Mouse (Mus musculus) midbrain, embryonic 14.5 days (tissue): ENCODE data around the gene Tvp23a. TPM values are rescaled to one million over a fixed set of nuclear protein-coding genes. Genes with fewer than 3 reads are reported as not detected.

Experiments used
- ATAC-seq: fragments of 200-750 bp; cut with Nextera tagmentation; 2 replicates; pipeline ENCODE4 v1.8.0; 2017; ENCODE audit warnings: moderate number of reproducible peaks, moderate library complexity; ENCODE audit not compliant: low FRiP score, low TSS enrichment
- DNase-seq: peaks from one replicate; pipeline ENCODE4 v3.0.0-alpha.2; 2015
- H3K27ac ChIP-seq: fragments of 300-500 bp; sonication (generic); replicated peaks from 2 replicates; pipeline ENCODE4 v1.5.1; 2014; ENCODE audit warnings: mild to moderate bottlenecking, low read depth, low read length, moderate library complexity
- H3K27me3 ChIP-seq: fragments of 300-500 bp; sonication (generic); 2 replicates; pipeline ENCODE4 v1.6.1; 2014; ENCODE audit warnings: low read length, control low read depth, mixed read lengths; ENCODE audit not compliant: control insufficient read depth, insufficient read depth
- H3K36me3 ChIP-seq: fragments of 300-500 bp; sonication (generic); 2 replicates; pipeline ENCODE4 v1.6.1; 2014; ENCODE audit warnings: low read length, control low read depth; ENCODE audit not compliant: control insufficient read depth, insufficient read depth
- H3K4me1 ChIP-seq: fragments of 300-500 bp; sonication (generic); 2 replicates; pipeline ENCODE4 v1.6.1; 2014; ENCODE audit warnings: mild to moderate bottlenecking, antibody characterized with exemption, low read length, control low read depth; ENCODE audit not compliant: control insufficient read depth, insufficient read depth
- H3K4me2 ChIP-seq: fragments of 300-500 bp; sonication (generic); 2 replicates; pipeline ENCODE4 v1.6.1; 2014; ENCODE audit warnings: mild to moderate bottlenecking, low read length, moderate library complexity
- H3K4me3 ChIP-seq: fragments of 300-500 bp; sonication (generic); replicated peaks from 2 replicates; pipeline ENCODE4 v1.5.1; 2014; ENCODE audit warnings: low read depth, low read length
- H3K9ac ChIP-seq: fragments of 300-500 bp; sonication (generic); replicated peaks from 2 replicates; pipeline ENCODE4 v1.6.1; 2014; ENCODE audit warnings: mild to moderate bottlenecking, low read length, moderate library complexity
- H3K9me3 ChIP-seq: fragments of 300-500 bp; sonication (generic); 2 replicates; pipeline ENCODE4 v1.6.1; 2016; ENCODE audit warnings: low read length, control low read depth, mixed read lengths; ENCODE audit not compliant: control insufficient read depth
- WGBS: fragments of 180-500 bp; shearing (Covaris S2); extraction: QIAGEN DNeasy Blood & Tissue Kit; methylation state at CpG from one replicate; pipeline ENCODE4 v1.1.7; 2014; 5-methylcytosine and 5-hydroxymethylcytosine counted together
- polyA plus RNA-seq: library from polyadenylated mRNA; unstranded; fragments of >200 nt; fragmentation: Nextera tagmentation; extraction: Ambion mirVana; gene quantifications from 2 replicates; pipeline ENCODE4 v1.2.1, GENCODE M21; 2014

The Tvp23a gene
- polyA plus RNA-seq, 1 experiment from 2014 or later = 45.2 TPM

DNA sequence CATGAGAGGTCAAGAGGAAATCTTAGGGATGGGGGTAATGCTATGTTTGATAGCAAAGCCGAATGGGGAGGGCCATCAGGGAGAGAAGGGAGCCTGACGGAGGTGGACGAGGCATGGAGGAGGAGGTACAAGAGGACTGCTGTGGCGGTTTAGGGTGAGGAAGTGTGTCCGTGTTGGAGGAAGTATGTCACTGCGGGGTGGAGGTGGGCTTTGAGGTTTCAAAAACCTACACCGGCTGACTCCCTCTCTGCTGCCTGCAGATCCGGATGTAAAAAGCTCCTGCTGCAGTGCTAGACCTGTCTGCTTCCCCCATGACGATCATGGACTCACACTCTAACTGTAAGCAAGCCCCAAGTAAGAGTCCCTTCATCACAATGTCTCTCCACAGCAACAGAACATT lies 54.6 kb downstream of the Tvp23a start:
- H3K4me3 ChIP-seq = no peak overlapping the region

DNA sequence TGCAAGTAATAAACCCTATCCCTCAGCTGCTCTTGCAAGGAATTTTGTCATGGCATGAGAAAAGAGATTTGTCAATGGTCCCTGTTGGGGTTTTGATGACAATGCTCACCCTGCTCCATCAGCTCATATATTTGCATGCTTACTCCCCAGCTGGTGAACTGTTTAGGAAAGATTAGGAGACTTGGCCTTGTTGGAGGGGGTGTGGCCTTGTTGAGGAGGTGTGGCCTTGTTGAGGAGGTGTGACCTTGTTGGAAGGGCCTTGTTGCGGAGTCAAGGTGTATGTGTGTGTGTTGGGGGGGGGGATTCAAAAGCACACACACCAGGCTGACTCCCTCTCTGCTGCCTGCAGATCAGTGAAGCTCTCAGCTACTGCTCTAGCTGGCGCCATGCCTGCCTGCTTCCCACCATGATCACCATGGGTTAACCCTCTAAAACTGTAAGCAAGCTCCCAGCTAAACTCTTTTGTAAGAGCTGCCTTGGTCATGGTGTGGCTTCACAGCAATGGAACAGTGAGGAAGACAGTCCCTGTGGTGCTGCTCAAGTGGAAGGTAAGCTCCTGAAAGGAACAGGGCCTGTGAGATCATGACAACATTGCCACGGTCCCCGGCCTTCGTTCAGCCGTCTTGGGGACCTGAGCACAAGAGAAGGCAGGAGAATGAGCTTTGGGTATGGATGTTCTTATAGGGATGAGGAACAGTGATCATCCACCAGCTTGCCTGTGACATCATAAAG lies 58.4 kb downstream of the Tvp23a start:
- H3K4me2 ChIP-seq = no peak overlapping the region
- H3K4me3 ChIP-seq = no peak overlapping the region
- H3K9me3 ChIP-seq = no peaks in the 10 kb centered on the region
- no peaks in the 10 kb centered on the region for H3K27me3 ChIP-seq
- H3K36me3 ChIP-seq = no peaks in the 10 kb centered on the region
- DNase-seq = no peak
- ATAC-seq = no peak
- H3K4me1 ChIP-seq = no peaks in the 10 kb centered on the region
- no peak overlapping the region for H3K9ac ChIP-seq
- H3K27ac ChIP-seq = no peak overlapping the region
- WGBS = 94% methylated on average over 6 of the region's 6 CpGs

More for the DNA sequence above, 54.6 kb downstream of the Tvp23a start:
- Histone ChIP-seq H3K4me1 (no peaks in the 10 kb centered on the region), H3K9ac (no peak overlapping the region), H3K36me3 (no peaks in the 10 kb centered on the region), H3K27ac (no peak overlapping the region), H3K4me2 (no peak overlapping the region), H3K27me3 (peaks cover 2% of the 10 kb centered on the region; the same call in 1 of the 2 replicates), H3K9me3 (no peaks in the 10 kb centered on the region)
- WGBS = 88% methylated on average over 9 of the region's 9 CpGs
- no peak for DNase-seq
- no peak for ATAC-seq

DNA sequence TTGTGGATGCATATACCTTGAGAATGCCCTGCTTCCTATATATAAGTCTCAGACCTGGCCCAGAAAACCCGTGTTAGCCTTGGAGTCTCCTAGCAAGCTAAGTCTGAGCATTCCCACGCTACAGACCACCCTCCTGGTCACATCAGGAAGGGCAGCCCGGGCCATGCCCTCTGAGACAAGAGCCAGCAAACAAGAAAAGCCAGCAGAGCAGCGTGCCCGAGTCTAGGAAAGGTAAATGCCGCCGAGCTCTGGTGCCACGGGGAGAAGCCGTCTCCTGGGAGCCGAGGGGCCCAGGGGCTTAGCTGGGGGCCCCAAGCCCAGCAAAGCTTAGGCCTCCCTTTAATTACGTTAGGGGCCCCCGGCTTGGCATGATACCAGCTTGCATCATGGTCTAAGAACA lies 61.9 kb downstream of the Tvp23a start:
- Histone ChIP-seq H3K27me3 (no peaks in the 10 kb centered on the region), H3K9me3 (no peaks in the 10 kb centered on the region), H3K4me1 (no peaks in the 10 kb centered on the region), H3K27ac (no peak overlapping the region), H3K4me2 (no peak overlapping the region), H3K36me3 (no peaks in the 10 kb centered on the region), H3K9ac (no peak overlapping the region), H3K4me3 (no peak overlapping the region)
- WGBS = 76% methylated on average over 12 of the region's 12 CpGs
- no peak for ATAC-seq
- no peak for DNase-seq

DNA sequence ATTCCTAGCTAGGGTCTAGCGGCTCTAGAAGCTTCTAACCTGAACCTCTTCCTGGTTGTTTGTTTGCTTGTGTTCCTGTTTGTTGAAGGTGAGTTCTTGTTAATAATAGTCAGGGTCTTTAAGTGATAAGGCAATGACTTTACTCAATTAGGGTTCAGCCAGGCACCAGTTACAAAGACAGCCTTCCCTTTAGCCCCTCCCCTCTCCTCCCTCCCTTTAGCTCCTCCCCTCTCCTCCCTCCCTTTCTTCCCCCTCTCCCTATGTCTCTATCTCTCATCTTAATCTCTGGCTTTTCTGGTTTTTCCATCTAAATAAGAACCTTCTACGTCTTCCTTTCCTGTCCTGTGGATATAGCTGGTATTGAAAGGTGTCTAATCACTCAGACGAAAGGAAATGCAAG lies 62.6 kb downstream of the Tvp23a start:
- DNase-seq (no peak), ATAC-seq (no peak)
- Histone ChIP-seq H3K9ac (no peak overlapping the region), H3K4me2 (no peak overlapping the region), H3K36me3 (no peaks in the 10 kb centered on the region), H3K27ac (no peak overlapping the region), H3K4me1 (no peaks in the 10 kb centered on the region), H3K4me3 (no peak overlapping the region), H3K27me3 (no peaks in the 10 kb centered on the region), H3K9me3 (no peaks in the 10 kb centered on the region)
- 65% methylated on average over 3 of the region's 3 CpGs for WGBS

DNA sequence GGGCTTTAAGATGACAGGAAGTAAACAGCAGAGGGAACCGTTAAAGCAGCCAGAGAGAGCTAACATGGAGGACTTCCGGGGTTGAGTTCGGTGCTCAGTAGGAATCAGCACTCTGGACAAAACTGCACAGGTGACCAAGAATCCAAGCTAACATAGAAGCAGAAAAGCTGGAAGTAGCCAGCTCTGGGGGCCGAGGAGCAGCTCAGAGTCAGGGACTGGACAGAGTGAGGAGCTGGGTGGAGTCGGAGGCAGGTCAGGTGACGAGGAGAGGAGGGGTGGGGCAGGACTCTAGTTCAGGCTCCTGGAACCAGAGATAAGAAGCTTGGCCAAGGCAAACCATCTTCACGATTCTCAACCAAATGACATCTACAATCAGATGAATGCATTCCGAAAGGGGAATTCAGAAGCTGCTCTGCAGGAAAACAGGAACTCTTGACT lies 63.1 kb downstream of the Tvp23a start:
- no peaks in the 10 kb centered on the region for H3K9me3 ChIP-seq
- DNase-seq (no peak), ATAC-seq (no peak)
- WGBS = 40% methylated on average over 8 of the region's 8 CpGs
- H3K9ac ChIP-seq = no peak overlapping the region
- no peaks in the 10 kb centered on the region for H3K27me3 ChIP-seq
- no peak overlapping the region for H3K27ac ChIP-seq
- no peaks in the 10 kb centered on the region for H3K4me1 ChIP-seq
- H3K36me3 ChIP-seq = no peaks in the 10 kb centered on the region
- H3K4me2 ChIP-seq = no peak overlapping the region
- H3K4me3 ChIP-seq = no peak overlapping the region

DNA sequence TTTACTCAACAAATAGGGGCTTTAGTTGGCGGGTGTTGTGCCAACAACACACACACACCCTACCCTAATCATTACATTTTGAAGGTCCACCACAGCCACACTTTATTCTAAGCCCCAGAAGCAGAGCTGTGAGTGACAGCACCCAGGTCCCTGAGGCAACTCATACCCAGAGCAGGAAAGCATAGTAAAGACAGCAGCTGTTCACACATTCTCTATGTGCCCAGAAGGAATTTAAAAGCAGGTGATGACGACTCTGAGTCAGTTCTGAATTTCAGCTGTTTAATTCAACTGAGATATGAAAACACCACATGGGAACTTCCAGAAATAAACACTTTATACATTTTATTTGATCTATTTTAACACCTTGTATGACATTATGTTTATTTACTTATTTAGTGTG lies 67.6 kb downstream of the Tvp23a start:
- Histone ChIP-seq H3K4me3 (no peak overlapping the region), H3K4me1 (peaks cover 2% of the 10 kb centered on the region; the same call in 1 of the 2 replicates), H3K36me3 (no peaks in the 10 kb centered on the region), H3K4me2 (no peak overlapping the region), H3K9ac (no peak overlapping the region), H3K27ac (no peak overlapping the region), H3K27me3 (no peaks in the 10 kb centered on the region), H3K9me3 (no peaks in the 10 kb centered on the region)
- ATAC-seq = no peak
- 67% methylated on average over 2 of the region's 2 CpGs for WGBS
- DNase-seq = no peak

DNA sequence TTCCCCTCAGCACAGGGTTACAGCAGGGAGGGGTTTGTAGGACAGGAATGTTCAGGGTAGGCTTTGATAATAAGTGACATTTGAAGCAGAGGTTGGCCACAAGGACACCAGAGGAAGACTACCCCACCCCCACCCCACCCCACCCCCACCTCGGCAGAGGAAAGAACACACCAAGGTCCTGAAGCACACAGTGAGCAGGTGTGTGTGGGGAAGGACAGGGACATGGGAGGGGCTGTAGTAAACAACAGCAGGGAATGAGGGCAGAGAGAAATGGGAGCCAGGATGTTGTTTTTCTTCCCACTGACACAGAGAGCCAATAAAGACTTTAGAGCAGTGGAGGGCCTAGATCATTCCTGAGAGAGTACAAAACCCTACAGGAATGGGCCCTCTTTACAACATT lies 69.9 kb downstream of the Tvp23a start:
- ATAC-seq (no peak), DNase-seq (no peak)
- no peaks in the 10 kb centered on the region for H3K9me3 ChIP-seq
- H3K4me1 ChIP-seq = peaks cover 4% of the 10 kb centered on the region; the same call in 1 of the 2 replicates
- WGBS = 58% methylated on average over 1 of the region's 1 CpGs
- H3K4me3 ChIP-seq = no peak overlapping the region
- no peak overlapping the region for H3K4me2 ChIP-seq
- no peaks in the 10 kb centered on the region for H3K36me3 ChIP-seq
- H3K27me3 ChIP-seq = no peaks in the 10 kb centered on the region
- H3K27ac ChIP-seq = no peak overlapping the region
- no peak overlapping the region for H3K9ac ChIP-seq

DNA sequence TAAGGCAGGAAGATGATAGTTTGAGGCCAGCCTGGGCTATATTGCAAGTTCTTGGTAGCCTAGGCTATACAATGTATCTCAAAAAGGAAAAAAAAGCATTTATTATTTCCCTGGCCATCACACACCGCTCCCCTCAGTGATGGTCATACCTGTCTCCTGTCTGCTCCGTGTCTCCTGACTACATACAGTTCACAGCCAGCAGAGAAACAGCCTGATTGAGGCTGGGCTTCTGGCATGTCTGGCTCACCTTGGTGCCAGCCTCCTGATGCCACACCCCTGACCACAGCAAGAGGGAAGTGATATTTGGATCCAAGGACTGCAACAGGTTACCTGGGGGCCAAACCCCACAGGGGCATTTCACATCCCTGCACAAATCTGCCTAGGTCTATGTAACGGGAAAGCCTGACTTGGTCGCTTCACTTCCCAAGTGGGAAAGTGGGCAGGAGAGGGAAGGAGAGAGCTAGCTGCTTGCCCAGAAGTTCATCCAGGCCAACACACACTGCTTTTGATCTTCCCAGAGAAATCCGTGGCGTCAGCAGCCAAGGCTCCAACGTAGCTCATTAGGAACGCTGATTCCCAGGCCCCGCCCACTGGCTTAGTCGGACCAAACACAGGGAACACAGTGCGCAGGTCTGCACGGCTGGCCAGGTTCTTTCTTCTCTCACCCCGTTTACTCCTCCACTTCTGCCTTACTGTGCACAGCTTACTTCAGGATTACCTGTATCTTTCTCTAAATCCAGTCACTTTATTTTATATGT lies 72.7 kb downstream of the Tvp23a start:
- H3K4me2 ChIP-seq = peak overlapping the region; percentile 49
- peak; percentile 71; the same call in 1 of the 2 replicates for ATAC-seq
- peak overlapping the region; percentile 17; the same call in 1 of the 2 replicates for H3K4me3 ChIP-seq
- H3K4me1 ChIP-seq = peaks cover 5% of the 10 kb centered on the region; the same call in 1 of the 2 replicates
- no peaks in the 10 kb centered on the region for H3K9me3 ChIP-seq
- H3K27ac ChIP-seq = no peak overlapping the region
- DNase-seq = peak; percentile 85
- no peaks in the 10 kb centered on the region for H3K36me3 ChIP-seq
- no peaks in the 10 kb centered on the region for H3K27me3 ChIP-seq
- H3K9ac ChIP-seq = 0 out of 2 replicates have a peak overlapping the region, but pooled peaks have one; percentile 24
- 23% methylated on average over 13 of the region's 13 CpGs for WGBS
